In the genomic region with DNA sequence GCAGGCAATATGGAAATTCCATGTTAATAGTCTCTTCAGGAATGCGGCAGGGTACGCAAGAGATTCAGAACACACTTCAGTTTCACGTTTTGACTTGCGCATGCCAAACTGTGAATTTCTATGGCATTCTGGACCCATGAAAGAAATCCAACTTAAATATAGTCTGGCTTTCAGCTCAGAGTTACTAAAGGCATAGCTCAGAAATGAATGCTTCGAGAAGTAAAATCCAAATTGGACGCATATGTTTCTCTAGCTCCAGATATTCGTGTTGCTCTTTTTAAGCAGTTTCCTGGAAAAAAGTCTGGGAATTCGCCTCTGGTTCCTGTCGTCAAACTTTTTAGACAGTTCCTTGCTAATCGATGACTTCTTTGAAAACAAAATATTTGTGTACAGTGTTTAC, we compare ENCODE assay signal across 14 mouse cellular contexts.
"Had no signal": no experiment of that assay in that cellular context is flagged by ENCODE, and none has a peak within 500 bp of the region (broad histone marks: within the 10 kb centered on the region; RNA-seq: fewer than 3 reads in every experiment).

No protein-coding gene starts in this region.

- H3K4me3 ChIP-seq: midbrain, embryonic 12.5 days; midbrain, embryonic 15.5 days; myocyte; neural tube, embryonic 13.5 days had no signal

- H3K4me2 ChIP-seq: liver, embryonic 11.5 days; lung, embryonic 14.5 days; midbrain, embryonic 12.5 days; midbrain, embryonic 15.5 days; neural tube, embryonic 13.5 days had no signal

- H3K27me3 ChIP-seq: midbrain, embryonic 12.5 days; midbrain, embryonic 15.5 days; neural tube, embryonic 13.5 days had no signal

- H3K27ac ChIP-seq: liver, embryonic 14.5 days; macrophage; midbrain, embryonic 12.5 days; midbrain, embryonic 15.5 days; neural tube, embryonic 13.5 days had no signal

- H3K36me3 ChIP-seq: midbrain, embryonic 12.5 days; midbrain, embryonic 15.5 days; neural tube, embryonic 13.5 days had no signal

- H3K9me3 ChIP-seq: midbrain, embryonic 12.5 days; midbrain, embryonic 15.5 days; neural tube, embryonic 13.5 days had no signal

- H3K9ac ChIP-seq: liver, embryonic 14.5 days; liver, postnatal 0 days; lung, embryonic 14.5 days; midbrain, embryonic 12.5 days; midbrain, embryonic 15.5 days; neural tube, embryonic 13.5 days had no signal

- ATAC-seq: liver, postnatal 0 days; midbrain, embryonic 15.5 days had no signal

- DNase-seq: kidney, adult 9 months; kidney, postnatal 14 days; kidney, postnatal 4 days; liver, postnatal 0 days; lung, embryonic 14.5 days; thymus, adult 18-20 months; thymus, postnatal 36 days had no signal

- H3K4me1 ChIP-seq: midbrain, embryonic 12.5 days; midbrain, embryonic 15.5 days; neural tube, embryonic 13.5 days had no signal
